Mouse (Mus musculus) stomach, postnatal 0 days (tissue): ENCODE measurements at regions not wholly inside any gene's neighbourhood (a gene's known extent, or its start where the extent isn't known, plus 50 kb on each side); places are given as distances from the start of the nearest gene placed in this dataset.
A peak's percentile ranks its signal among the peaks of the same experiment; 100 is the strongest.

Experiments
- CTCF ChIP-seq: IDR thresholded peaks from 2 replicates; pipeline ENCODE4 v1.5.1; 2016; ENCODE audit warnings: antibody characterized with exemption, low read depth, mild to moderate bottlenecking, moderate library complexity
- EP300 ChIP-seq: optimal IDR thresholded peaks from 2 replicates; pipeline ENCODE3; 2016; ENCODE audit warnings: antibody characterized with exemption

DNA sequence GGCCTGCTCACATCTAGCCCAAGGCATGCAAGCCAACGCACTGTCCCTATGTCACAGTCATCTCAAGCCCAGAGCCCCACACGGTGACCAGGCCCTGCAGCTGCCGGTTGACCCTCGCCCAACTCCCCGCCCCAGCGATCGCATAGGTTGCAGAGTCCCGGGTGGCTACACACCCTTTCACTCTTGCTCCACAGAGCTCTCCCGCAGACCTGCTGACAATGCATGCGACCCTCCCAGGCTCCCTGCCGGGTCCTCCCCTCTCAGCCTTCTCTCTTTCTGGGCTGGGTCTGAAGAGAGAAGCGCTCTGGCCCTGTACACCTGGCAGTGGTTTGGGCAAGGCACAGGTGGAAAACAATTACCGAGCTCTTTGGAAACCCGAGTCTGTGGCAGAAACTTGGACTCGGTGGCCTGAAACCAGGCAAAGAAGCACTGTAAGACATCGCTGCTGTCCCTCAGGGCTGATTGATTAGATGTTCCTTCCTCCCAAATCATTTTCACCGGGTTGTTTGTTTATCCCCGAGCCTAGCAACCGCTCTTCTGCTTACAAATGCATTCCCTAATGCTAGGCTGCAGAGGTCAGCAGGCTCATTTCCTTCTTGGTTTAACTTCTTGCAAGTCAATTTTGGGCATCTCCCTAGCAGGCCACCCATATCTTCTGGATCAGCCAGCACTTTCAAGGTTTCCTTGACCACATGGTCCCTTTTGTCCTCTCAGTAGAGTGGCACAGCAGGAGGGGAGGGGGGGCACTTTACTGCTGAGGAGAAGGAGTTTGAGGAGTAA is 219.2 kb upstream of the Tmem45b start:
- TF ChIP-seq EP300 (no peak), CTCF (0 out of 2 replicates have a peak, but pooled peaks have one; percentile 14)
